Mouse (Mus musculus) forebrain, embryonic 10.5 days (tissue): ENCODE measurements at regions not wholly inside any gene's neighbourhood (a gene's known extent, or its start where the extent isn't known, plus 50 kb on each side); places are given as distances from the start of the nearest gene placed in this dataset.

Source experiments
- DNase-seq: peaks from one replicate; pipeline ENCODE4 v3.0.0-alpha.2; 2017; ENCODE audit warnings: low spot score; ENCODE audit errors: extremely low spot score
- H3K27ac ChIP-seq: fragments of 300-500 bp; sonication (generic); 2 replicates; pipeline ENCODE4 v1.5.1; 2016; ENCODE audit warnings: mild to moderate bottlenecking
- H3K27me3 ChIP-seq: fragments of 300-500 bp; sonication (generic); 2 replicates; pipeline ENCODE4 v1.6.1; 2016; ENCODE audit warnings: mild to moderate bottlenecking; ENCODE audit not compliant: poor library complexity, severe bottlenecking
- H3K36me3 ChIP-seq: fragments of 300-500 bp; sonication (generic); replicated peaks from 2 replicates; pipeline ENCODE4 v1.6.1; 2016; ENCODE audit warnings: mild to moderate bottlenecking, moderate library complexity
- H3K4me1 ChIP-seq: fragments of 300-500 bp; sonication (generic); 2 replicates; pipeline ENCODE4 v1.6.1; 2016
- H3K4me3 ChIP-seq: fragments of 300-500 bp; sonication (generic); 2 replicates; pipeline ENCODE4 v1.5.1; 2016; ENCODE audit warnings: mild to moderate bottlenecking, moderate library complexity
- H3K9me3 ChIP-seq: fragments of 300-500 bp; sonication (generic); 2 replicates; pipeline ENCODE4 v1.6.1; 2016; ENCODE audit warnings: mild to moderate bottlenecking, moderate library complexity
- WGBS: fragments of 180-500 bp; shearing (Covaris S2); methylation state at CpG from one replicate; pipeline ENCODE4 v1.1.7; 2016; 5-methylcytosine and 5-hydroxymethylcytosine counted together

DNA sequence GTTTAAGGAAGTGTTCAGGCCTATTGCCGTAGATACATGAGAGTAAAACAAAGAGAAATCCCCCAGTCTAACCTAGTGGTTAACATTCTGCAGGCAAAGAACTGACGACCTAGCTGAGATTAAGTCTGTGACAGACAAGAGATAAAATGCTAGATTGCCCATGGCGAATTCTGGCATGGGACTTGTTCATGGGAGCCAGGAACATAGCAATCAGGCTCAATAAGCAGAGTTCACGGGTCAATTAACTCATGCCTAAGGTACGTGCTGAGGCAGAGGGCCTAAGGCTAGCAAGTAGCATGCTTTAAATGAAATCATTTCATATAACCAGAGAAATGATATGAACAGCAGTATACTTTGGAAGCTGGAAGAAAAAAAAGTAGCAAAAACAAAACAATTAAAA lies 1119.2 kb upstream of the Adgrl2 start:
- DNase-seq = no peak
- no peaks in the 10 kb centered on the region for H3K36me3 ChIP-seq
- H3K9me3 ChIP-seq = no peaks in the 10 kb centered on the region
- 67% methylated on average over 5 of the region's 5 CpGs for WGBS
- H3K4me1 ChIP-seq = no peaks in the 10 kb centered on the region
- no peak overlapping the region for H3K27ac ChIP-seq
- no peak overlapping the region for H3K4me3 ChIP-seq
- H3K27me3 ChIP-seq = no peaks in the 10 kb centered on the region

GRCm38 (mm10) chr3:150112231-150112630 lies 1121.9 kb upstream of the Adgrl2 start:
- Histone ChIP-seq H3K4me3 (no peak overlapping the region), H3K4me1 (no peaks in the 10 kb centered on the region), H3K36me3 (no peaks in the 10 kb centered on the region), H3K27me3 (no peaks in the 10 kb centered on the region), H3K27ac (no peak overlapping the region), H3K9me3 (no peaks in the 10 kb centered on the region)
- 89% methylated on average over 6 of the region's 6 CpGs for WGBS
- DNase-seq = no peak

GRCm38 (mm10) chr3:150119866-150120265 lies 1129.5 kb upstream of the Adgrl2 start:
- DNase-seq = no peak

GRCm38 (mm10) chr3:150146635-150147034 lies 1156.3 kb upstream of the Adgrl2 start:
- H3K27ac ChIP-seq = no peak overlapping the region
- WGBS = 93% methylated on average over 1 of the region's 1 CpGs
- H3K36me3 ChIP-seq = no peaks in the 10 kb centered on the region
- DNase-seq = no peak
- no peaks in the 10 kb centered on the region for H3K4me1 ChIP-seq
- no peaks in the 10 kb centered on the region for H3K27me3 ChIP-seq
- H3K9me3 ChIP-seq = no peaks in the 10 kb centered on the region
- H3K4me3 ChIP-seq = no peak overlapping the region

More at GRCm38 (mm10) chr3:150119866-150120265, 1129.5 kb upstream of the Adgrl2 start:
- Histone ChIP-seq H3K4me1 (no peaks in the 10 kb centered on the region), H3K9me3 (no peaks in the 10 kb centered on the region), H3K4me3 (no peak overlapping the region), H3K27me3 (no peaks in the 10 kb centered on the region), H3K27ac (no peak overlapping the region), H3K36me3 (no peaks in the 10 kb centered on the region)
- WGBS = 76% methylated on average over 3 of the region's 3 CpGs

DNA sequence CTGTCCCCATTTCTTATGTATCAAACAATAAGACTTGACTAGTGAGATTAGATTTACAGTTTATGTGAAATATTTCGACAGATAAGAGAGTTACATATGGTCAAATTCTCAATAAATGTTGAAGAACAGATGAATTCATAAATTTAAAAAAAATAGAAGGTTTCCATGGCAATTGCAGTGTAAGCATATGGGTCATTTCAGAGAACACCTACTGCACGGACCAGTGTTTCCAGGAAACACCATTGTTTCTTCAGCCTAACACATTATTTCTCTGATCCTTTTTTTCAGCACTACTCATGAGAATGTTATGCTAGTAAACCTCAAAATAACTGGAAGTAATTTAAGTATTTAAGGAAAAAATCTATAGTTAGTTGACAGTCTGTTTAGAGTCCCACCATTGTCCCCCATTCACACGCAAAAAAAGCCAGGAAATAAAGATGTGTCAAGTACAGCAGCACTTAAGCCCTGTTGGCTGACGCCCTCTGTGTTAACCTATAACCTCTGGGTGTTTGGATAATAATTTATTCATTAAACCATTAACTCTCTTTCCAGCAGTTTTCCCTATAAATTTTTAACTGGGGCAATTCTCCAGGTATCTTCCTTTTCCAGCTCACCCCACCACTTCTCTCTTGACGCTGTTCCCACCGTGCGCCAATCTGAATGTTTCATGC lies 1160.9 kb upstream of the Adgrl2 start:
- no peak for DNase-seq
- Histone ChIP-seq H3K27me3 (no peaks in the 10 kb centered on the region), H3K4me3 (no peak overlapping the region), H3K27ac (no peak overlapping the region), H3K36me3 (no peaks in the 10 kb centered on the region), H3K4me1 (0 out of 2 replicates have a peak, but pooled peaks cover 3% of the 10 kb centered on the region), H3K9me3 (no peaks in the 10 kb centered on the region)
- 88% methylated on average over 7 of the region's 7 CpGs for WGBS

GRCm38 (mm10) chr3:150151823-150152158 lies 1161.4 kb upstream of the Adgrl2 start:
- no peaks in the 10 kb centered on the region for H3K36me3 ChIP-seq
- H3K4me1 ChIP-seq = 0 out of 2 replicates have a peak, but pooled peaks cover 3% of the 10 kb centered on the region
- H3K9me3 ChIP-seq = no peaks in the 10 kb centered on the region
- no peak for DNase-seq
- H3K27me3 ChIP-seq = no peaks in the 10 kb centered on the region
- H3K4me3 ChIP-seq = no peak overlapping the region
- WGBS = 90% methylated on average over 8 of the region's 8 CpGs
- H3K27ac ChIP-seq = no peak overlapping the region

GRCm38 (mm10) chr3:150152893-150153292 lies 1162.5 kb upstream of the Adgrl2 start:
- H3K4me3 ChIP-seq = no peak overlapping the region
- no peak for DNase-seq
- no peaks in the 10 kb centered on the region for H3K36me3 ChIP-seq
- H3K4me1 ChIP-seq = 0 out of 2 replicates have a peak, but pooled peaks cover 3% of the 10 kb centered on the region
- no peak overlapping the region for H3K27ac ChIP-seq
- WGBS = 60% methylated on average over 3 of the region's 3 CpGs
- H3K9me3 ChIP-seq = no peaks in the 10 kb centered on the region
- H3K27me3 ChIP-seq = no peaks in the 10 kb centered on the region

GRCm38 (mm10) chr3:150185807-150186206 lies 1195.5 kb upstream of the Adgrl2 start:
- no peaks in the 10 kb centered on the region for H3K27me3 ChIP-seq
- 89% methylated on average over 2 of the region's 2 CpGs for WGBS

DNA sequence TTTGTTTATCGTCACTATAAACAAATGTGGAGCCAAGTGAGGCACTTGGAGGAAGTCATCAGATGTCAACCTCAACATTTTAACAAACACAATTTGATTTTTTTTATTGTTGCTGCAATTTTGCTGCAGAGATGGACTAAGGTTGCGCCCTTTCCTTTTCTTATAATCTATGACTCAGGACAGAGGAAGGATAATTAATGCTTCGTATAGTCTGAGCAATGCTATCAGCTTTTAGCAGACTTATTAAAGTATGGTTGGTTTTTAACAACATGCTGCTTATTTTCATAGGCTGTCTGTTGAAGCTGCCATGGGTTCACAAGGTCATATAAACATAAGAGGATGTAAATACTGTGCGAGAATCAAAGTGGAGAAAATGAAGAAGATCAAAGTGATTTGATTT lies 1202.8 kb upstream of the Adgrl2 start:
- H3K36me3 ChIP-seq = no peaks in the 10 kb centered on the region
- WGBS = 88% methylated on average over 4 of the region's 4 CpGs
- no peak for DNase-seq

More at GRCm38 (mm10) chr3:150185807-150186206, 1195.5 kb upstream of the Adgrl2 start:
- H3K27ac ChIP-seq = no peak overlapping the region
- H3K36me3 ChIP-seq = no peaks in the 10 kb centered on the region
- no peaks in the 10 kb centered on the region for H3K4me1 ChIP-seq
- DNase-seq = no peak
- no peak overlapping the region for H3K4me3 ChIP-seq
- no peaks in the 10 kb centered on the region for H3K9me3 ChIP-seq

GRCm38 (mm10) chr3:150198492-150198891 lies 1208.1 kb upstream of the Adgrl2 start:
- Histone ChIP-seq H3K36me3 (no peaks in the 10 kb centered on the region), H3K27me3 (no peaks in the 10 kb centered on the region), H3K4me3 (no peak overlapping the region), H3K4me1 (no peaks in the 10 kb centered on the region), H3K27ac (no peak overlapping the region), H3K9me3 (no peaks in the 10 kb centered on the region)
- WGBS = 84% methylated on average over 5 of the region's 5 CpGs
- no peak for DNase-seq

More for the DNA sequence above, 1202.8 kb upstream of the Adgrl2 start:
- Histone ChIP-seq H3K27me3 (no peaks in the 10 kb centered on the region), H3K4me1 (no peaks in the 10 kb centered on the region), H3K9me3 (no peaks in the 10 kb centered on the region), H3K27ac (no peak overlapping the region), H3K4me3 (no peak overlapping the region)

DNA sequence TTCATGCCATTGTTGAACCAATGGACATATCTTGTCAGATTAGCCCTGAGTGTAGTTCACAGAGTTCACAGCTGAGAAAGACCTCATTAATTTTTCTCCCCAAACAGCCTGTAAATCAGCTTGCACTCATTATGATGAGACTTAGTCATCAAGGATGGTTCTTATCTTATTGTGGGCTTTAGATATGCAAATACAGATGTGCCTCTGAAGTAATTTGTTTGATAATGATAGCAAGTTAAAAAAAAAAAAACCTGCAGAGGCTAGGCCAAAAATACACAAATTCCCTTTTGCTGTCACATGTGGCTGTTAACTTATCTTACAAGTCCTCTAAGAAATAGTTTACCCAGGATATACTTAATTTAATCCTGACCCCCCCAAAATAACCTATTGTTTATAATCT lies 1215.5 kb upstream of the Adgrl2 start:
- no peak overlapping the region for H3K4me3 ChIP-seq
- no peak for DNase-seq
- no peaks in the 10 kb centered on the region for H3K27me3 ChIP-seq
- no peak overlapping the region for H3K27ac ChIP-seq
- H3K4me1 ChIP-seq = no peaks in the 10 kb centered on the region
- no peaks in the 10 kb centered on the region for H3K9me3 ChIP-seq
- H3K36me3 ChIP-seq = no peaks in the 10 kb centered on the region

GRCm38 (mm10) chr3:150233279-150233678 lies 1204.4 kb upstream of the Adgrl4 start:
- Histone ChIP-seq H3K27me3 (no peaks in the 10 kb centered on the region), H3K4me3 (no peak overlapping the region), H3K27ac (no peak overlapping the region), H3K9me3 (no peaks in the 10 kb centered on the region), H3K4me1 (no peaks in the 10 kb centered on the region), H3K36me3 (no peaks in the 10 kb centered on the region)
- DNase-seq = no peak
- 92% methylated on average over 2 of the region's 2 CpGs for WGBS

- no peaks in the 10 kb centered on the region for H3K27me3 ChIP-seq
- H3K4me3 ChIP-seq = no peak overlapping the region
- WGBS = 92% methylated on average over 7 of the region's 7 CpGs
These were observed 1200.6 kb upstream of the Adgrl4 start for GRCm38 (mm10) chr3:150236946-150237600.

More at GRCm38 (mm10) chr3:150236946-150237600, 1200.6 kb upstream of the Adgrl4 start:
- no peaks in the 10 kb centered on the region for H3K9me3 ChIP-seq
- no peaks in the 10 kb centered on the region for H3K4me1 ChIP-seq
- H3K36me3 ChIP-seq = no peaks in the 10 kb centered on the region
- DNase-seq = no peak
- H3K27ac ChIP-seq = no peak overlapping the region
